Mouse (Mus musculus) ovary, postnatal 10 days (tissue): ENCODE data around the gene Zfp319.

Source experiments
- DNase-seq: peaks from one replicate; pipeline ENCODE4 v3.0.0; 2022; ENCODE audit warnings: low spot score

The Zfp319 gene

DNA sequence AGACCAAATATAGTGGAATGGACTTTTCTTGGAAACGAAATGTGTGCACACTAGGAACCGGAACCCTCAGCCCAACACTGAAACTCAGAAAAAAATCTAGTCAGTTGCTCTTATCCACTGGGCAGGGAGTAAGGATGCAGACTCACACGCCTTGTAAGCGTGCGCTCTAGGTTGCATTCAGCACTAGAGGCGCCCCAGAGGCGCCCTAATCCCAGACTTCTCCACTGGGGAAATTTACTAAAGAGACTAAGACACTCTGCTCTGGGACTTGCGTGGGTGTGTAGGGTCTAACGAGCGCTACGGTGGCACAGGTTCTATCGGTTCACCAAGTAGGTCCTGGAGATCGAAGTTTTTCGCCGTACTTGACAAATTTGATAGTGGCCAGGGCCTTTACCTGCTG is 19.7 kb upstream of the Zfp319 start:
- DNase-seq: no peak

DNA sequence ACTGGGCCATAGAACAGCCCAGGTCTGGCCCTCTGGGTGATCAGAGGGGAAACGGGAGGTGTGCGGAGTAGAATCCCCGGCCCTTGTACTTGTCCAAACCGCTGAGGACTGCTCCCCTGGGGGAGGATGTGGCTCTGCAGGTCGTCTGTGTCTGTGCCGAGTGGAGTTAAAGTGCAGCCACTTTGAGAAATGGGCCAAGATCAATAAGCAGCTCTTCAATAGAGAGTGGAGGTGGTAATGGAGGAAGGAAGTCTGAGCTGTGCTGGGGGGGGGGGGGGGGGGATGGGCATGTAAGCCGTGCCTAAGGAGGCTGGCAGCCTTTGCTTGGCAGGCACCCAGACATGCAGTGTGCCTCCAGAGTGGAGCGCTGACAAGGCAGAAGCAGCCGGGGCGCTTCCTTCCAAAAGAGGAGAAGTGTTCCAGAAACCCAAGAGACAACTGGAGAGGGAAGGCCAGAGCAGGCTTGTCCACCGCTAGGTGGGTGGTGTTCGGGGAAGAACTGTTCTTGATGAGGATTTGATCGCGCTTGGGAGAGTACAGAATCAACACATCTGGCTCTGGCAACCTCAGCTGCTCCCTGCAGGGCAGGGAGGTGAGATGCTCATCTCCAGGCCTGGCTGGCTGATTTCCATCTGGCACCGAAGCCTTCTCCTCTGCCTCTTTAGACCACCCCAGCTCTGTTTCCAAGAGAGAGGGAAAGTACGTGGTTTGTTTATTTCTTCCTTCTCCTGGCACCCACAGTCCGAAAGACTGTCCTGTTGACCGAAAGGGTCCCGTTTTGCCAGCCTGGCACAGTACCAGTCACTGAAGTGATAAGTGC is 17.3 kb upstream of the Zfp319 start:
- DNase-seq: no peak

DNA sequence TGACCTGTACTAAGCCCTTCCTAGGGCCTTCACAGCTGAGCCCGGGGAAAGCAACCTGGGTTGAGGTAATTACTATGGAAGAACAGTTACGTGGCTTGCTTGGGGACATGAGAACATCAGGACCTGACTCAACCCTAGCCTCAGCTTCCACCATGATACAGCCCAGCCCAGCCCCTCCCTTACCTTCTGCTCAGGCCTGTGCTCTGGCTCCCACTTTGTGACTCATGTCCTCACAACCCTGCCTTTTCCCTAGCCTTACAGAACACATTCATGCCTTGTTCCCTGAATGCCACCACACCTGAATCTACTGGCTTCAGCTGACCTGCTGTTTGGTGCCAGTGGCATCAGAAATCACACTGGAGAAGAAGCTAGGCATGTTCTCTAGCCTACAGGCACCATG is 16.6 kb upstream of the Zfp319 start:
- DNase-seq: no peak

DNA sequence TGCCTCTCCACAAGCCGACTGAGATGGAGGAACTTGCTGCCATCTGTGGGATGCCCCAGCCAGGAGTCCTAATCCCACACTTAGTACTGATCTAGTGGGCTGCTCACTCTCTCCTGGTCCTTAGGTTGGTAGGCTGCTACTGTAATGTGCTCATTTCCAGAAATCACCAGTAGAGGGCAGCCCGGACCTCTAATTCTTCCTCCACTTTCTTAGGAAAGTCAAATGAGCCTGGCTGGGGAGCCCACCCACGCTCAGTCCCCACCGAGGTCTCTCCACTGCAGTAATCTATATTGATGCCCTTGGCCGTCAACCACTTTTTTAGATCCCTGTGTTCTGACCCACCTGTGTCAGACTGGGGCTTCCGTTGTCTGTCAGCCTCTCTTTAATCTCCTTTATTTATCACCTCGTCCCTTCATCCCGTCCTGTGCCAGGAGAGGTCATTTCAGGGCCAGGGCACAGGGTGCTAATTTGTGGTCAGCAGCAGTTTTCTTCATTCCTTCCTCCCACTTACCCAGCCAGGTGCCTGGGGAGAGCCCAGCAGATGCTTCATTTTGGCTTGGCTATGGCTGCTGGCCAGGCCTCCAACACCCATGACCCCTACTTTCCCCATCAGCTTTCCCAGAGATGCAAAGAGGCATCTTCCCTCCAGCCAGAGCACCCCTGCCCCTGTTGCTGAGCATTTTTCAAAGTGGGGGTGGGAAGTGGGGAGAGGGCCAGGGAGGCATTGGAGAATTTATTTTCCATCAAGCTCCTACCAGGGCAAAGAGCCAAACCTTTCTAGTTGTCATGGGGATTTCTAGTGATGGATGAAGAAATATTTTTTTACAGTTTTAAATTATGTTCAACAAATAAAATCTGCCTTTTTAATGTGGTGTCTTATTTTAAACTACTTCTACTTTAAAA is 15.1 kb upstream of the Zfp319 start:
- peak; percentile 52 for DNase-seq

DNA sequence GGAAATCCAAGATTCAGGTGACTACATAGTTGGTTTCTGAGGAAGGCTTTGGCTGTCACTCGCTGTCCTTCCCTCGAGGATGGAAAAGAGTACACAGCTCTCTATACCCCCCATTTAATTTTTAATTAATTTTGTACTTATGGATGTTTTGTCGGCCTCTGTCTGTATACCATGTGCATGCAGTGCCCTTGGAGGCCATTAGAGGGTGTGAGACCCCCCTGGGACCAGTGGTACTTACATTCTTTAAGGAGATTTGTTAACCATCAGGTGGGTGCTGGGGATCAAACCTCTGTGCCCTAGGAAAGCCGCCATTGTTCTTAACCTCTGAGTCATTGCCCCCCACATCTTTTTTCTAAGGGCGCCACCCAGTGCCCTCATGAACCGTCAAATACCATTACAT is 12.9 kb upstream of the Zfp319 start:
- no peak for DNase-seq

DNA sequence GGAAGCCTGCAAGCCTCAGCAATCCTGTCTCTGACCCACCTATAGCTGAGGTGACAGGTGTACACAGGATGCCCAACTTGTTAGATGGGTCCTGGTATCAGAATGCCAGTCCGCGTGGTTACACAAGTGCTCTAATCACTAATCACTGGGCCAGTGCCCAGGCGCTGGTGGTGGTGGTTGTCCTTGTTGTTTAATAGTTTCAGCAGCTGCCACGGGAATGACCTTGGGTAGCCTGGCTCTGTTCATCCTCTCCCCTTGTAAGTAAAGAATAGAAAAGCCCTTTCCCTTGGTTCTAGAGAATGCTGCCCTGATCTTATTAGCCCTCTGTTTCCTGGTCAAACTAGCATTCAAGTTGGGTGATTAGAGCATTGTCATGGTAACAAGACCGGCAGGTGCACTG is 10.0 kb upstream of the Zfp319 start:
- no peak for DNase-seq

DNA sequence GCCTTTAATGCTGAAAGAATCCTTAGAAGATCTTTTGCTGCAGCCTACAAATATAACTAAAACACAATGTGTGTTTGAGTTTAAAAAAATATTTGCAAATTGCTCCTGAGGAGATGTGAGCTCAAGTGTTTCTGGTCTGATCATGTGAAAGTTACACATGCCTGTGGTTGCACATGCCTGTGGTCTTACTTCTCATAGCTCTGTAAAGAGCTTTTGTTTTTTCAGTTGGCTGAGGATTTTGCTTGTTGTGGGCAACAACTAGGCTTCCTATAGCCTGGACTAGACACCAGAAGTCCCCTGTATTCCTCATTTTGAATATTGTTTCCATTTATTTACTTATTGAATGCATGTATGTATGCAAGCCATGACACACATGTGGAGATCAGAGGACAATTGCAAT is 4.6 kb upstream of the Zfp319 start:
- DNase-seq: no peak

DNA sequence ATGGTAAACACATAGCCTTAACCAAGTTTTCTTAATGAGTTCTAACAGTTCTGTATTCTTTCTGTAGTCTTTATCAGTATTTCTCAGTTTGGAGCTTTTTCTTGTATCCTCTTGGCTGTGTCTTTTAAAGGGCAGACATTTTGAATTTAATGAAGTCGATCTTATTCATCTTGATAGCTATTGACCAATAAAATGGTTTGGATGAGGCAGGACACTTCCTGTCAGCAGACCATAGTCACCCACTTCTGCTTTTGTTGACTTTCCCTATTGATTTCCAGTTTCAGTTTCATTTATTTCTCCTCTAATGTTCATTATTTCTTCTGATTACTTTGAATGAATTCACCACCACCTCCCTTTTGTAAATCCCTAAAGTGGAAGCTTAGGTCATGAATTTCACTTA is 4.0 kb upstream of the Zfp319 start:
- DNase-seq: no peak

DNA sequence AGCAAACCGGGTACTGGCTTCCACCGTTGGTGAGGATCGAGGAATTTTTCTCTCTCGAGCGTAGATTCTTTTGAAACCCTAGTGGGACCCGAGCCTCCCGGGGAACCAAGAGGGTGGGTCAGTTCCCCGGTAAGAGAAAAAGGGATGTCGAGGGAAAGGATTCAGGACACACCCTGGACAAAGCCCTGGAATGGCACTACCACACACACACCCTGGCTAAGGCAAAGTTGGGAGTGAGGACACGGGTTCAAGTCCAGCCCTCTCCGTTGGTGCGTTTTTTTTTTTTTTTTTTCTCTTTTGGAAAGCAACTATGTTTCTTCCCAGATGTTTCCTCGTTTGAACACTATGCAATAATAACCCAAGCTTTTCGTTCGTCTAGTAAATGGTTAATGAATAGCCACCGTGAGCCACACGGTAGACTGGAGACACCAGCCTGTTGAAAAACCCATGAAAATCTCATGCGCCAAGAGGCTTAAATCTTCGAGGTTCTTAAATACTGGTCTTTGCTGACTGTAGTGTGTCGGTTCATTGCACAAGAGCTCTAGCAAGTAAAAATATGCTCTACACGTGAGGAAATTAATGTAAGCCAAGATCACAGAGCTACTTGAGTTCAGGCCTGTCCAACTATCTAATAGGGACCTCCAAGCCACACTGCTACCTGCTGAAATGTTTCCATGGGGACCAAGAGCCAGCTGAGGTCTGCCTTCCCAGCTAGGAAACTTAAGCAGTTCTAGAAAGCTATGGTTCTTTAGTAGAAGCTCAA is 868 bp upstream of the Zfp319 start:
- no peak for DNase-seq

DNA sequence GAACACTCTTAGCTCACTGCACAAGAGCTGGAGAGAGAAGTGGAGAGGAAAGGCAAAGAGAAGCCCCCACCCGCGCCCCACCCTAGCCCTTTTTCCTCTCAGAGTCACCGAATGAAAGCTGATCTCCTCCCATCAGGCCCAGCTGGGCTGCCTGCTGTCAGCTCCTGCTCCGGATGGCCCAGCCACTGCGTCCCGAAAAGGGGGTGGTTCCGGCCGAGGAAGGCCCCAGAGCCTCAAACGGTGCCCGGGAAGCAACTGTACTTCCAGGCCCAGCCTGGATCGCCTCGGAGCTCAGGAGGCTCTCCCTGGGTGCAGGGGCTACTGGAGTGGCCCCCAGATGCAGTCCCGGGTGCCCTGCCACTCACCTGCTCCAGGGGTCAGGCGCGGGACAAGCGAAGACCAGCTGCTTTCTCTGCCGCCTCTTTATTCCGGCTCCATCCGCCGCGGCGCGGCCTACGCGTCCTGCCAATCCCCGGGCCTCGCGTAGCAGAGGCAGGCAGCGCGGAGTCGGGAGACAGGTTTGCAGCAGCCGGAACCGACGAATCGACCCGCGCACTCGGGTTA is 512 bp downstream of the Zfp319 start:
- DNase-seq: no peak

DNA sequence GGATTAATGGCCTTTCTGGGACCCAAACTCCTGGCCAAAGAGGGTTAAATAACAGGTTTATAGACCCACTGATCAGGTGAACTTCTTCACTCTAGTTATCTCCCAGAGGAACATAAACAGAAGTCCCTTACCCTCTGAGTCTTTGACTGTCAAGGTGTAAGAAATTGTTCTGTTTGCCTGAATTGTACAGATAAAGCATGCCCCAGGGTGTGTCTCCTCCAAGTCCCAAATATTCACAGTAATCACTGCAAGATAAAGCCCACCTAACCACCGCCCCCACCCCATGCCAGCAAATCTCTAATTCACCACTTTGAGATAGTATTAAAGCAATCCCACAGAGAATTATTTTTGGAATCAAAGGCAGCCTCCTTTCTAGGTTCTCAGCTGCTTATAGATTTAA is 1.4 kb downstream of the Zfp319 start:
- no peak for DNase-seq

DNA sequence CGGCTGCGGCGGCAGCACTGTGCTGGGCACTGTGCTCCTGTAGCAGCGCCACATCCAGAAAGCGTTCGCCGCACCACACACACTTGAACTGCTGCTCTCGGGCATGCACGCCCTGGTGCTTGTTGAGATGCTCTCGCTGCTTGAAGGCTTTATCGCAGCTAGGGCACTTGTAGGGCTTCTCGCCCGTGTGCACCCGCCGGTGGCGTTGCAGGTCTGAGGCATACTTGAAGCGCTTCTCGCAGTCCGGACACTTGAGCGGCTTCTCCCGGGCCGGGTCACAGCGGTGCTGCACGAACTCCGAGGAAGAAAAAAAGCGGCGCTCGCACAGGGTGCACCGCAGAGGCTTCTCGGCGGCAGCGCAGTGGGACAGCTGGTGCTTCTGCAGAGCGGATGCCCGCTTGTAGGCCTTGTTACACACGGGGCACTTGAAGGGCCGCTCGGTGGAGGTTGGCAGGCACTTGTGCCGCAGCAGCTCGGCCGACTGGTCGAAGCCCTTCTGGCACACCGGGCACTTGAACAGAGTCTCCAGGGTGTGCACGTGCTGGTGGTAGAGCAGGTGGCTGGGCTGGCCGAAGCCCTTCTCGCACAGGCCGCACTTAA is 3.8 kb downstream of the Zfp319 start:
- DNase-seq: no peak

DNA sequence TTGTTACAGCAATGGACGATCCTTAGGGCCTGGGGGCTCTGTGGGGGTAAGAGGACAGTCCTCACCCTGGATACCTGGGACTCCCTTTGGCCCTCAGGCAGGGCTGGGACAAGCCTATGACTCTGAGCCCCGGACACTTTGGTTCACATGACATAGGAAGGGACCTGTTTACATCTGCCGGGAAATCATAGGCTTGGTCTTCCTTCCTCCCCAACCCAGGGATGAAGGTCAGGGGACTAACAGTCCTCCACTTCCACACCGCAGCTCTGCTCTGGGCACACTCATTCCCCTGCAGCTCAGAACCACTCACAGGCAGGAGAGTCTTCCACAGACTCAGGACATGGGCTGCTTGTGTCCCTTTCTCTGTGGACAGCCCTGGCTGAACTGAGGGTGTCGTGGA is 4.9 kb downstream of the Zfp319 start:
- no peak for DNase-seq

DNA sequence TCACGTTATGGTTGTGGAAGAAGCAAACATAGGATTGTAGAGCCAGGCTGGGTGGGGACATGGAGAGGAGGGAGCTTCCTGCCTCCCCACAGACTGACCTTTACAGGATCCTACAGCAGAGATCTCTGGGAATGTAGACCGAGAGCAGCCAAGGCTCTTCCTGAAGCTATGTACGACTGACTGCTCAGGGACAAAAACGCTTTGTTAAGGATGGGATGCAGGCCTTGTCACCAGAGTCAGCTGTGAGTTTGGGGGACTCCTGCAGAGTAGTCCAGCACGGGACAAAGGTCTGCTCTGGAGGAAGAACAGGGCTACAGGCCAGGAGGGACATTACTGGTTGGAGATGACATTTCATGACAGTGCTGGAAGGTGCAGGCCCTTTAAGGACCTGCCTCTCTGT is 7.1 kb downstream of the Zfp319 start:
- DNase-seq: no peak

DNA sequence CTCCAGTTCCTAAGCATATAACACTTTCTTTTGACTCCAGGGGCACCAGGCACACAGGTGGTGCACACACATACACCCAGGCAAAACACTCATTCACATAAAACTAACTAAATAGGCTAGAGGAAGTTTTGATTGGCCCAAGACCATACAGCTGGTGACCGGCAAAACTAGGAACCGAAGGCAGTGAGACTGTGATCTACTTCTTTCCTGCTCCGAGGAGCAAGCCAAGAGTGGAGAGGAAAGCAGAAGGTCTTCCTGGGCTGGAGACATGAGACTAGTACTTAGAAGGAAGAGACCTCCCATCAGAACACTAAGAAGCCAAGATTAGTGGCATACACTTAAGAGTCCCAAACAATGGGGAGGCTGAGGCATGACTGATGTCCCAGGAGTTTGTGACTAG is 8.5 kb downstream of the Zfp319 start:
- DNase-seq: no peak

DNA sequence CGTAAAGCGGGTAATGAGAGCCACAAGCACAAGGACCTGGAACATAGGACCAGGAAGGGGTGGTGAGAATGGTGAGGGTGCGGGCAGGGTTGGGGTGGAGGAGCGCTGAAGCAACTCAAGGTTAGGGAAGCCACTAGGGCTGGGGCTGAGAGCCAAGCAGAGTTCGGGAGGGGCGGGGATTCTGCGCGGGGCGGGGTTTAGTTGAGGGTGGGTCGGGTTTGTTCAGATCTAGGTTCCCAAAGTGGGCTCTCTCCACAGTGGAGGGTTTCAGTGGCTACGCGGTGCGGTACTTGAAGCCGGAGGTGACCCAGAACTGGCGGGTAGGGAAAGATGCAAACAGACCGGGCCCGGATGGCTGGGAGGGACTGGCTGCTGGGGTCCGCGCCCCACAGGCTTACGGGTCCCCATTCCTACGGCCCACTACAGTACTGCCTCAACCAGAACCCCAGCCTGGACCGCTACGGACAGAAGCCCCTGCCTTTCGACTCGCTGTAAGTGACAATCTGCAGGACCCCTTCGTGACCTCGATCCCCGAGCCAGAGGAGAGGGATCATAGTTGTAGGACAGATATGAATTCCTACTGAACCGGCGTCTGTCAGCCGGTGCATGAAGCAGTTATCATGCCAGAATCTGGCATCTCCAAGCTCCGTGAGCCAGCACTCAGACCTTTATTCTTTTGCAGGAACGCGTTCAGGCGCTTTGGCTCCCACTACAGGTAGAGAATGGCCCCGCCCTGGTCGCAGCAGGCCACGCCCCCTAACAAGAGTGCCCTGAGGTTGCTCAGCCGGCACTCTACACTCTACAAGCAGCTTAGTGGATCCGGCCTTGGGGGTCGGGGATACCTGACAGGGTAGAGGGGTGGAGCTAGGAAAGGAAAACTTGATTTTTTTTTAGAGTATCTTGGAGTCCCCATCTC is 11.3 kb downstream of the Zfp319 start:
- DNase-seq: no peak

DNA sequence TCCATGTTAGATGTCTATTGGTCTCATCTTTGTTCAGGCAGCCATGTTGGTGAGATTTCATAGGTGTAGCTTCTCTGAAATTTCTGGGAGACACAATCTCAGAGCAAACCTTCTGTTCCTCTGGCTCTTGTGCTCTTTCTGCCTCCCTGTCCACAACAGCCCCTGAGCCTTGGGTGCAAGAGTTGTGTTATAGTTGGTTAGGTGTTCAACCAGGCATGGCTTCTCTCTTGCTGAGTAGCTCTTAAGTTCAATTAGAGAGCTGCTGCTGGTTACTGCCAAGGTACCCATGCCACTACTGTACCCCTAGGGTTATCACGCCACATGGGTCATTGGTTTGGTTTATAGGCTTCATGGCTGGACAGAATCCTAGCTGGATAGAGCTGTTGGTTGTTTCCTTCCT is 16.4 kb downstream of the Zfp319 start:
- DNase-seq: no peak

DNA sequence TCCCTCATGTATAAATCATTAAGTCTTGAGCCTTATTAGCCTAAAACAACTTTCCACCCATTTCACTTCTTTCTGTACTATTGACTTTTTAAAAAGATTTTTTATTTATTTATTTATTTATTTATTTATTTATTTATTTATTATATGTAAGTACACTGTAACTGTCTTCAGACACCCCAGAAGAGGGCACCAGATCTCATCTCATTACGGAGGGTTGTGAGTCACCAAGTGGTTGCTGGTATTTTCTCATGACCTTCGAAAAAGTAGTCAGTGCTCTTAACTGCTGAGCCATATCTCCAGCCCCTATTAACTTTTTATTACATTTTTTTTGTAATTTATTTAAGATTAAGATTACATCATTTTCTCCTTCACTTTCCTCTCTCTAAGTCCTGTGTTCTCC is 17.0 kb downstream of the Zfp319 start:
- no peak for DNase-seq

DNA sequence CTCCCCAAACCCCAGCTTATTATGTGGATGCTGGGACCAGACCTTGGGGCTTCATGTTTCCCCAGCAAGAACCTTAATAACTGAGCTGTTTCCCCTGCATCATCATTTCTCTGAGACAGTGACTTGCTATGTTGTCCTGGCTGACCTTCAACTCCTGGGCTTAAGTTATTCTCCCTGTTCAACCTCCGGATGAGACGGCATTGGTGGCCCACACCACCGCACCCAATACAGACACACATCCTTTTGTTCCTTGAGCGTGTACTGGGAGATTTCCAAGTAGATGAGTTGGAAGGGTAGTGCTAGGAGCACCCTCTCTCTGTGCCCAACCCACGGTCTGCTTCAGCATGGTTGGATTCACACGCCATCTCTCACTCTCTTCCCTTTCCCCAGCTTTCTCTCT is 17.9 kb downstream of the Zfp319 start:
- DNase-seq: no peak

DNA sequence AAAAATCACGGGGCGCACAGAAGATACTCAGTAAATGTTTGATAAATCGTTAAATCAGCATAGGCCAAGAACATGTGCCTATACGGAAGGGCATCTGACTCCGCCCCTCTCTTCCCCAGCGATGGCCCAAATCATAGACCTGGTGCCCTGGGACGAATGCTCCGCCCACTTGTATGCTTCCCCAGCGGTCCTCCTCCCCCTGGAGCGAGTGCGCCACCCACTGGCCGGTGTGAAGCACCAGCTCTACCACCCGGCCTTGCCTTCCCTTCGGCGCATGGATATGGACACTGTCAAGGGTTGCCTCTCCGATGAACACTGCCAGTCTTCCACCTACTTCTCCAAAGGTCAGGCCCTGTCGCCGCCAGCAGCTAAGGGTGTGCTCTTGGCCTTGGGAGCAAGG is 18.9 kb downstream of the Zfp319 start:
- DNase-seq: no peak
